Mouse (Mus musculus) embryonic fibroblast, embryonic 13.5 days (primary cell): ENCODE data around the gene Icosl. TPM values are rescaled to one million over a fixed set of nuclear protein-coding genes. Genes with fewer than 3 reads are reported as not detected.
"Not testable (repeated sequence)": the region's sequence is repeated elsewhere in the genome, so short reads cannot be mapped to it uniquely, and the experiment has no call there.

Experiments used
- H3K27ac ChIP-seq: 2 replicates; pipeline ENCODE4 v1.5.1; 2012; ENCODE audit warnings: low read length, control low read depth, inconsistent platforms; ENCODE audit not compliant: insufficient read depth
- H3K4me1 ChIP-seq: 2 replicates; pipeline ENCODE4 v1.6.1; 2011; ENCODE audit warnings: low read length; ENCODE audit not compliant: control insufficient read depth, insufficient read depth
- H3K4me3 ChIP-seq: 2 replicates; pipeline ENCODE4 v1.5.1; 2011; ENCODE audit warnings: mild to moderate bottlenecking, control low read depth, low read length; ENCODE audit not compliant: insufficient read depth
- CTCF ChIP-seq: IDR thresholded peaks from 2 replicates; pipeline ENCODE4 v1.5.1; 2011; ENCODE audit warnings: mild to moderate bottlenecking, control low read depth, low read length, moderate library complexity, borderline replicate concordance; ENCODE audit not compliant: insufficient read depth
- POLR2A ChIP-seq: IDR thresholded peaks from 2 replicates; pipeline ENCODE4 v1.6.1; 2011; ENCODE audit warnings: low read depth, mild to moderate bottlenecking, control low read depth, low read length, moderate library complexity
- polyA plus RNA-seq: library from polyadenylated mRNA; stranded (reverse); fragments of >200 nt; gene quantifications from 2 replicates; pipeline ENCODE4 v1.2.4, GENCODE M21; 2011; ENCODE audit warnings: low read depth; ENCODE audit not compliant: missing spikeins, insufficient read length

The Icosl gene
- polyA plus RNA-seq, result 0.98 TPM in 1 of 2 replicates, not detected in the other

GRCm38 (mm10) chr10:78069101-78070011 lies at the start of gene Icosl:
Gene Icosl, plus strand, starts transcription at chr10:78069302.
- TF ChIP-seq CTCF, result no peak
- TF ChIP-seq POLR2A, result no peak
- Histone ChIP-seq H3K4me1 (0 out of 2 replicates have a peak, but pooled peaks cover 2% of the 10 kb centered on the region), H3K27ac (no peak within 1 kb of the TSS), H3K4me3 (peak within 1 kb of the TSS; percentile 56)

- not testable (repeated sequence) for H3K27ac ChIP-seq, H3K4me1 ChIP-seq, H3K4me3 ChIP-seq
These were observed 49.1 kb upstream of the Icosl start for GRCm38 (mm10) chr10:78019984-78020383.

GRCm38 (mm10) chr10:78025453-78025852 lies 43.6 kb upstream of the Icosl start:
- not testable (repeated sequence) for H3K4me3 ChIP-seq, H3K4me1 ChIP-seq, H3K27ac ChIP-seq

DNA sequence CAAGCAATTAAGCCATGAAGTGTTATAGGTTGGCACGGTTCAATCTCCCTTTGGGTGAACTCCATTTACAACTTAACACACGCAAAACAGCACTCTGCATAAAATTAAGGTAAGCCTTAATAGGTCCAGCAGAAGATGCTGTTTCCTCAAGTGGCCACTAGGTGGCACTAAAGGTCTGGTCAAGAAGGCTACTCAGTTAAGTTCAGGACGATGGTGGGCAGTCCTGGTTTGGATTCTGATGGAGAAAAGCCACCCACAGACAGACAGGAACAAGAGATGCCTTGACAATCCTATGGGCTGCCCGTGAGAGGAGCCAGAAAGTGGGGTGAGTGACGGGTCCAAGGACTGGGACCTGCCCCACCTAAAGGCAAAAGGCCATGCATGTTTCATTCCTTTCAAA lies 41.0 kb upstream of the Icosl start:
- no peak for TF ChIP-seq POLR2A
- TF ChIP-seq CTCF, result peak; percentile 41; the same call in 1 of the 2 replicates
- no peak overlapping the region for H3K27ac ChIP-seq
- H3K4me1 ChIP-seq, result no peaks in the 10 kb centered on the region
- no peak overlapping the region for H3K4me3 ChIP-seq

DNA sequence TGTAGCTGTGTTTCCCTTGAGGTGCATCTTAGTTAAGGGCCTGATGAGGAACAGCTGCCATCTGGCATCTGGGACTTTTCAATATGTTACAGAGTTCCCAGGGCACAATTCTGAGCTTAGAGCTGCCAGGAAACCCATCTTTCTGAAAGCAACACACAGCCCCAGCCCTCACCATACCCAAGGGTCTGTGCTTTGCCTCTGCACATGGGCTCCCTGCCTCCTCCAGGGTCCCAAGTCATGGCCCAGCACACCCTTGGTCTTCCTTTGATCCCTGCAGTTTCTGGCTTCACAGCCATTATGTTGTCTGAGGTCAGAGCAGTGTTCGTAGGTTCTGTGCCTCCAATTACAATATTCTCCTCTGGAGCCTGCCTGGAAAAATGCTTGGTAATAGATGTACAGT lies 40.0 kb upstream of the Icosl start:
- no peak for TF ChIP-seq CTCF
- TF ChIP-seq POLR2A, result no peak
- Histone ChIP-seq H3K27ac (no peak overlapping the region), H3K4me3 (no peak overlapping the region), H3K4me1 (no peaks in the 10 kb centered on the region)

DNA sequence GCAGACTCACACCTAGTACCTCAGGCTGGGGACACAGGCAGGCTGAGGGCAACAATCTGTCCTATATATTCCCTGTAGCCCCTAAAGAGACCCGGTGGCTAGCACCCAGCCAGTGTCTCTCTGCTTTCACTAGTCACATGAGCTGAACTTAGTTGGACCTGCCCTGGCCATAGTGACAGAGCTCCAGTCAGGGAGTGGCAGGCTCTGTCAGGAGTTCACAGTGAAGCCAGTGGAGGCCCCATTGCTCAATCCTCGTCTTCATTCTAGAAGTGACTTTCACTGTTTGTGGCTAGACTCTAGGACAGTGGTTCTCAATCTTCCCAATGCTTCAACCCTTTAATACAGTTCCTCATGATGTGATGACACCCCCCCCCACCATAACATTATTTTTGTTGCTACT lies 37.1 kb upstream of the Icosl start:
- Histone ChIP-seq H3K4me3 (no peak overlapping the region), H3K27ac (no peak overlapping the region), H3K4me1 (no peaks in the 10 kb centered on the region)
- no peak for TF ChIP-seq POLR2A
- no peak for TF ChIP-seq CTCF

GRCm38 (mm10) chr10:78037139-78037538 lies 32.0 kb upstream of the Icosl start:
- Histone ChIP-seq H3K4me1 (no peaks in the 10 kb centered on the region), H3K4me3 (no peak overlapping the region), H3K27ac (no peak overlapping the region)
- TF ChIP-seq CTCF (no peak), POLR2A (no peak)

- Histone ChIP-seq H3K4me3 (no peak within 1 kb of the TSS), H3K27ac (no peak within 1 kb of the TSS), H3K4me1 (no peaks in the 10 kb centered on the region)
- TF ChIP-seq POLR2A (no peak), CTCF (no peak)
These were observed 27.5 kb upstream of the Icosl start, which contains the start of gene Dnmt3l for GRCm38 (mm10) chr10:78041647-78042046. Gene Dnmt3l, plus strand, starts transcription at chr10:78041947.

DNA sequence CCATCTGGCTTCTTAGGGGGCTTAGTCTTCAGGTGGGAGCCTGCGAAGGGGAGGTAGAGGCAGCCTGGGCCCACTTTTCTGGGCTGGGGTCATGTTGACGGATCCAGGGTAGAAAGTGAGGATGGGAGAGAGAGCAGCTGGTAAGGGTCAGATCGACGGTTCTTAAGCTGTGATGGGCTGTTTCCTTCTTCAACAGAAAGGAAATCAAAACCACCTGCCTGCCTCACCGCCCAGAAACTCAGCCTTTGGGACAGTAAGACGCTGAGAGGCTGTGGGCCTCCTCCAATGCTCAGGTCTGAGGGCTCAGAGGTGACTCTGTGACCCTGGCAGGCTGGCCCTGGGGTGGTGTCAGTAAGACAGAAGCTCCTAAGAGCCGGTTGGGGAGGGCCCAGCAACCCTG lies 27.0 kb upstream of the Icosl start:
- TF ChIP-seq CTCF (no peak), POLR2A (no peak)

DNA sequence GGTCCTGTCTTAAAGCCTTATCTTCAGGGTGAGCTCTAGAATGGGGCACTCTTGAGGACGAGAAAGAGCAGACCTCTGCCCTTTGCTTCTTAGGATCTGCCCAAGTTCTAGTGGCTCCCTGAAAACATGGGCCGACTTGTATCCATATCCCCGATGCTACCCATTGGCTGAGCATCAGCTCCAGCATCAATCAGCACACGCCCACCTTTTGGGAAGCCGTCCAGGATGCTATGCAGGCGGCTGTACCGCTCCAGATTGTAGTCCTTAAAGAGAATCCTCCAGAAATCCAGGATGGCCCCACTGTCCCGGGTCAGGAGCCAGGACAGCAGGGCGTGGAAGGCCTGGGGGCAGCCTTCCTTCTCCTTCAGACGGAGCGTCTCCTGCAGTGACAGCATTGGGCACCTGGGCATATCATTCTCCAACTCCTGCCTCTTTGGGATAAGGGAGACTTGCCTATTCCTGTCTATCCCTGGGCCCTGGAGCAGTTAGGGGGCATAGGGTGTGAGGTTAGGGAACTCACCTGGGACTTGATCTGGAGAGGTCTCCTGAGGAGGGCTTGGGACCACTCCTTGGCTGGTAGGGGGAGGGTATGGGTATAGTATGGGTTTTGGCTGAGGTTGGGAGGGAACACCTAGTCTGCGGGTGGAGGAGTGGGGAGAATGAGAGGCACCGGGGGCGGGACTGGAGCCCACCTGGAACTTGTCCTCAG lies 26.3 kb upstream of the Icosl start:
- H3K27ac ChIP-seq, result no peak overlapping the region
- TF ChIP-seq POLR2A, result no peak
- no peak for TF ChIP-seq CTCF
- H3K4me3 ChIP-seq, result no peak overlapping the region
- H3K4me1 ChIP-seq, result no peaks in the 10 kb centered on the region

More for the DNA sequence above, 27.0 kb upstream of the Icosl start:
- no peak overlapping the region for H3K4me3 ChIP-seq
- H3K27ac ChIP-seq, result no peak overlapping the region
- H3K4me1 ChIP-seq, result no peaks in the 10 kb centered on the region
